Mouse (Mus musculus) heart, postnatal 14 days (tissue): ENCODE results near the gene Edc3. TPM values are rescaled to one million over a fixed set of nuclear protein-coding genes. Genes with fewer than 3 reads are reported as not detected.
A peak's percentile ranks its signal among the peaks of the same experiment; 100 is the strongest.

ENCODE experiments used
- DNase-seq, 2 experiments: peaks; one replicate each; pipeline ENCODE4 v3.0.0; 2021 to 2022
- intact Hi-C: fragments of 180-260 bp; cut with DNase I; formaldehyde crosslinking; loops from one replicate; pipeline ENCODE4 v1.15.1; 2025
- long read RNA-seq, 2 experiments: library from polyadenylated mRNA; stranded (forward); transcript quantifications; one replicate each; pipeline ENCODE4 v2.0.0; 2021
- total RNA-seq, 2 experiments: library from RNA; stranded (reverse); gene quantifications; 2 replicates each; pipeline ENCODE4 v1.2.3; 2021

Edc3 gene
- 1 to 10 TPM; 6.6 to 7.4 TPM for total RNA-seq
- long read RNA-seq, experiment 1, full-length matches to known transcripts, result 20 of 22 reads
- long read RNA-seq, experiment 1, partial matches to known transcripts, result 0 of 22 reads
- long read RNA-seq, experiment 1, other reads (novel, unspliced or antisense), result 2 of 22 reads
- long read RNA-seq, experiment 2, full-length matches to known transcripts, result 10 of 12 reads
- long read RNA-seq, experiment 2, partial matches to known transcripts, result 2 of 12 reads
- long read RNA-seq, experiment 2, other reads (novel, unspliced or antisense), result 0 of 12 reads

DNA sequence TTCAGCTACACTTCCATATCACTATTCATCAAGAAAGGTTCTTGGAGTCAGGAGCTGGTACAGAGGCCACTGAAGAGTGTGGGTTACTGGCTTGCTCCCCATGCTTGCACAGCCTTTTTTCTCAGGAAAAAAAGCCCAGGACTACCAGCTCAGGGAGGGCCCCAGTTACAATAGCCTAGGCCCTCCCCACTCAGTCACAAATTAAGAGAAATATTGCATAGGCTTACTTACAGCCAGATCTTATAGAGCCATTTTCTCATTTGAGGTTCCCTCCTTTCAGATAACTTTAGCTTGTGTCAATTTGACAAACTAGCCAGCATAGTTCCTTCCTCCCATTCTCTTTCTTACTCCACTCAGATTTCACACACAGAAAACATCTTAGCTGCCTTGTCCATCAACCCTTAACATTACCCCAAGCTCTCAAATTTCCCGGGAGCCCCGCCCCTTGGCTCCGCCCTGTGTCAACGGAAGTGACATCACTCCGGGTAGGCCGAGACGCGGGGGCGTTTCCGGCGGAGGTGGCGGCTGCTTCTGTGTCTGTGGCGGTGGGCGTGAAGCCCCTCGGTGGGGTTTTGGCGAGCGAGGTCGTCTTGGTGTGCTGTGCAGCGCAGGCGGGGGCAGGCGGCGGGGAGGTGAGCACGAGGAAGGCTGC, at the start of gene Edc3:
Edc3 (plus strand) TSS at position 473 of the 652 bp plus-strand sequence.
- intact Hi-C loops, result loop anchor here (5.0 kb wide), 1 partner anchor 34 kb away; no protein-coding TSS in a partner anchor
- peak; percentile 88 to 95 for DNase-seq

DNA sequence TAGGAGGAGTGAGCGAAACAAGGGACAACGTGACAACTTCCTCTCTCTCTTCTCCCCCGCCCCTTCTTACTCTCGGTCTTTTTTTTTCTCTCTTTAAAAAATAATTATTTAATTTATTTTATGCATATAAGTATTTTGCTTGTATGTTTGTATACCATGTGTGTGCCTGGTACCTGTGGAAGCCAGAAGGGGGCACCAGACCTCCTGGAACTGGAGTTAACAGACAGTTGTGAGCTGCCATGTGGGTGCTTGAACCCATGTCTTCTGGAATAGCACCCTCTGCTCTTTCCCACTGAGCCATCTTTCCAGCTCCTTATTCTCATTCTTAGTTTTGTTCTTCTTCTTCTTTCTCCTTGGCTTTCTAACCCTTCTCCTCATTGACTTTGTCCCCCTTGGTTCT, 49.4 kb upstream of the Edc3 start:
- intact Hi-C loops, result loop anchor here (1.0 to 10.0 kb wide), 3 partner anchors 85 to 336 kb away; no protein-coding TSS in a partner anchor
- no peak for DNase-seq

DNA sequence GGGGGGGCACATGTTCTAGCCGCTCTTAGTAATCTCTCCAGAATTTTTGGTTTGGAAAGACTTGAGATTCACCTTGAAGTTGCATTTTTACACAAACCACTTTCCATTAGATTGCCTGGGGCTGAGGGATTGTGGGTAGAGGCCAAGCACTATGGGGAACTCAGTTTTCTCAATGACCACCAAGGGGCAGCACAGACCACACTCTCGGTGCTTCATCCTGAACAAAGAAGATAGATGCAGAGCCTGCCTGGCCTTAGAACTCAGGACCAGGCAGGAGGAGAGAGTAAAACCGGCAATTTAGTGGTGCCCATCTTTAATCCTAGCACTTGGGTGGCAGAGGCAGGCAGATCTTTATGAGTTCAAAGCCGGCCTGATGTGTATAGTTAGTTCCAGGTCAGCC, 48.6 kb upstream of the Edc3 start:
- intact Hi-C loops, result loop anchor here (1.0 to 10.0 kb wide), 3 partner anchors 85 to 335 kb away; no protein-coding TSS in a partner anchor
- DNase-seq, result peak; percentile 79 to 84

DNA sequence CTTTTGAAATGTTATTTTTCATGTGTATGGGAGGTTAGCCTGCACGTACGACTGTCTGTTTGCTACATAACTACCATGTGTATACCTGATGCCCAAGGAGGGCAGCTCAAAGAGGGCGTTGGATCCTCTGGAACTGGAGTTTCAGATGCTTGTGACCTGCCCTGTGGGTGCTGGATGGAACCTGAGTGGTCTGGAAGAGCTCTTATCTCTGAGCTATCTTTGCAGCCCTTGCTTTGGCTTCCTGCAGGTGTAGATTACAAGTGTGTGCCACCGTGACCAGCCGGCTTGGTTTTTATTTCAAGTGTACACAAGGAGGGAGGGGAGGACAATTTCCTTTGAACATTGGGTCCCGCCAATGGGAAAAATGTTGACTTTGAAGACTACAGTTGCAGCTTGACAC, 47.8 kb upstream of the Edc3 start:
- intact Hi-C loops, result no loop called here
- no peak for DNase-seq

- no peak for DNase-seq
- intact Hi-C loops, result no loop called here
Measured at GRCm38 (mm10) chr9:57661552-57661951, 46.8 kb upstream of the Edc3 start.

GRCm38 (mm10) chr9:57664616-57665015, 43.7 kb upstream of the Edc3 start:
- no peak for DNase-seq
- intact Hi-C loops, result no loop called here

DNA sequence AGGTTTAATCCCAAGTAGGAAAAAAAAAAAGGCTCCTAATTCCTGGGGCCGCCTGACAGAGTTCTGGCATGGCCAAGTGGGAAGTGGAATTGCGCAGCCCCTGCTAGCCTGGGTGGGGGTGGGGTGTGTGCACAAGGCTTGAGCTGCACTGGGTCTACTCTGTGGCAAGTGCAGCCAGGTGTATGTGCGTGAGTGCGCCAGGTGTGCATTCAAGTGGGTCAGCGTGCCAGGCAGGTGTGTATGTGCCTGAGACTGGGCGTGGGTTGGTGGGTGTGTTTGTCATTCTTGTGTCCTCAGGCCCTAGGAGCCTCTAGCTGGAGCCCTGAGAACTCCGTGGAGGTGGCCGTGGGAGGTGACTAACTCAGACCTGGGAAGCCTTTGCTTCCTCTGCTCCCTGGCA, 41.8 kb upstream of the Edc3 start:
- DNase-seq, result no peak
- intact Hi-C loops, result no loop called here

DNA sequence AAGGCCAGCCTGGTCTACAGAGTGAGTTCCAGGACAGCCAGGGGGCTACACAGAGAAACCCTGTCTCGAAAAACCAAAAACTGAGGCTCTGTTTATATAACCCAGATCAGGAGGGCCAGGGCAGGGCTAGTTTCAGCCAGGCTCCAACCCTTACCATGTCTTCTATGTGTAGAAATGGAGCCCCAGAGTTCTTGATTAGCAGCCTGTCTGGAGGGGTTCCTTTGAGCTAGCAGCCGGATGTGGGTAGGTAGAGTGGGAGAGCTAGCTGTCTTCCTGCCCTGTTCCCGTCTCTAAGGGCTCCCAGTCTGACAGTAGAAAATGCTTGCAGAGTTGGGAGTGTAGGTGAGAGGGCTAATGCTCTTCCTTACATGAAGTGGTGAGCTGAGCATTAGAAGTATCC, 41.2 kb upstream of the Edc3 start:
- intact Hi-C loops, result no loop called here
- DNase-seq, result no peak

DNA sequence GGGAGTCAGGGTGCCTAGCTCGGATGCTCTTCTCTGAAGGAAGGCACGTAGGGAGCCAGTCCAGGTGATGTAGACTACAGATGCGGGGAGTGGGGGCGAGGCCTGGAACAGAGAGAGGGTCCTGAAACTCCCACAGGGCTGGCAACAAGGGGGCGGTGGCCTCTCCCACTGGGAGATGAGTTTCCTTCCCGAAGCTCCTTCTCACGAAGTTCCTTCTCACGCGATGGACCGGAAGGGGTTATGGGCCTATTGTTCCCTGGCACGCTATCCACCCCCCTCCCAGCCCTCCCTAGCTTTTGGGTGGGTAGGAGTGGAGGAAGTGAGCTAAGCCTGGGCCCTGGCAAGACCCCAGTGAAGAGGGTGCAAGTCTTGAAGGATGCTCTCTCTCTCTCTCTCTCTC, 40.5 kb upstream of the Edc3 start:
- intact Hi-C loops, result no loop called here

GRCm38 (mm10) chr9:57668277-57668676, 40.1 kb upstream of the Edc3 start:
- DNase-seq, result no peak
- intact Hi-C loops, result no loop called here

More for the DNA sequence above, 40.5 kb upstream of the Edc3 start:
- DNase-seq, result no peak

DNA sequence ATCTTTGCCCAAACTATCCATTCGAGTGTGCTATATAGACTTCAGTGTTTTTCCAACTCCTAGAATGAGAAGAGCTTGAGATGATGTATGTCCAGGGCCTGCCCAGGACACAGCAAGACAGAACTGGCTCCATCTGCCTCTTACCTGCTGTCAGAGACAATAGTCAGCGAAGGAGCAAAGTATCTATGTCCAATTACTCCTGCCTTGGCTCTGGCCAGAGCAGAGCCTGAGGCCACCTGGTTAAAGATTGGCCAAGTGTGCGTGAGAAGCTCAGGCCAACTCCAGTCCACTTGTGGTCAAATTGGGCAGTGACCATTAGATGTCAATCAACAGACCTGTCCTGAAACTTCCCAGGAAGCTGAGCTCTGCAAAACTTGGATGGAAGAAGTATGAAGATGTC, 38.8 kb upstream of the Edc3 start:
- intact Hi-C loops, result no loop called here
- no peak for DNase-seq

- no peak for DNase-seq
- intact Hi-C loops, result no loop called here
Measured at GRCm38 (mm10) chr9:57671037-57671436, 37.3 kb upstream of the Edc3 start.

DNA sequence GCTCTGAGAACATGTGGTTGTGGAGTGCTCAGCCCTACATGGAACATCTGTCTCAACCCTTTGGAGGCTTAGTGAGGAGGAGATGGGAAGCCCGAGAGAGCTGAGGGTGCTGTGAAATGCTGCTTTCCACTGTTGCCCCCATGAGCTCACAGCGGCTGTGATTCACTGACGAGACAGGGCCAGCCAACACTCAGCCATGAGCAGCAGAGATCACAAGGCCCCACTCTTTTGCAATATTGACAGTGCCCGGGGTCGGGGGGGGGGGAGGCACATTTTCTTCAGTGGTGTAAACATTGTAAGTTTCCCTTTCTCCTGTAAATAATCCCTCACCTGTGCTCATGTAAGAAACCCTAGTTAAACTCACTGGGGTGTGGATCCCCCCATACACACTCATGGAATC, 36.8 kb upstream of the Edc3 start:
- intact Hi-C loops, result no loop called here
- DNase-seq, result no peak

DNA sequence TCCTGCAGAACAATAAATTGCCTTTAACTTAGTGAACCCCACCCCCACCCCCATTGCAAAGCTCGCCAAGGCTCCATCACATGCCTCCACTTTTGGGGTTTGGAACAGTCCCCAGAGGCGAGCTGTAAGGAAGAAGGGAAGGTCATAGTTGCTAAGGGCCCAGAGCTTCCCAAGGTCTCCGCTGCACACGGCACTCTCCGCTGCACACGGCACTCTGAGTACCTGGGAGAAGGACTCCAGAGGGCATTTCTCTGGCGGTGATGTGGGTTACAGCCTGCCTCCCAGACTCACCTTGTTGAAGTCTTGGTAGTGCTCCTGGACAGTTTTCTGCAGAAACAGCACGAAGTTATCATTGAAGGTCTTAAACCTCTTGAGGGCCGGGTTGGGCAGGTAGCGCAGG, 26.9 kb upstream of the Edc3 start:
- intact Hi-C loops, result no loop called here
- no peak for DNase-seq

DNA sequence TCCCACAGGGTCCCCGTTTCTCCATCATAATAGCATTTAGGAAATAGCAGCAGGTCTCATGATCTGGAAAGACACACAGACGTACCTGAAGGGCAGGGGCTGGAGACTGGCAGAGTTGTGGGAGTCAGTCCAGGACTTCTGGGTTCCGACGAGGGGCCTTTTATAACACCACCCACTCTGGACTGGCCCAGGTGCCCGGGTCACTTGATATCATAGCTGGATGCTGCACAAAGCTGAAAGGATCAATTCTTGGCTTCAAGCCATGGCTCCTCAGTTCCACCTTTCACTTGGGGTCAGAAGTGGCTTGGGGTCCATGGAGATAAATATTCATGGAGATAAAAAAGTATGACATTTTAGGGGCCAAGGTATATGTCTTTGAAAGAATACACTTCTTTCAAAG, 24.8 kb upstream of the Edc3 start, which contains the start of gene Cyp1a2:
Cyp1a2 (minus strand) TSS at position 184 of the 400 bp plus-strand sequence.
- intact Hi-C loops, result no loop called here
- no peak for DNase-seq

GRCm38 (mm10) chr9:57686011-57686410, 22.3 kb upstream of the Edc3 start:
- no peak for DNase-seq
- intact Hi-C loops, result no loop called here

DNA sequence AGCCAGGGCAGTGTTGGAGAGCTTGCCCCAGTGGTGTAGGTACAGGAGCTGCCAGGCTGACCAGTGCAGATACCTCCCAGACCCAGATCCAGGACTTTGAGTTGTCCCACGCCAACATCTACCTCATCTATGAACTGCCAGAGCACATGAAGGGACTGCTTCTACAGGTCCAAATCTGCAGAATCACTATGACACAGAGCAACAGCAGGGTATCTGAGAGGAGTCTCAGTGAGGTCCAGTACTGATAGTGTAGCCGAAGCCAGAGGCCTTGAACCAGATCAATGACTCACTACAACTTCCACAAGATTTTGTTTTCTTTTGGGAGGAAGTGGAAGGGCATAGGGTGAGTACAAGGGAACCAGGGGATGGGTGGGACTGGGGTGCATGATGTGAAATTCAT, 20.6 kb upstream of the Edc3 start, which contains the start of gene Cyp1a1:
Cyp1a1 (plus strand) TSS at position 178 of the 400 bp plus-strand sequence.
- DNase-seq, result no peak
- intact Hi-C loops, result no loop called here

DNA sequence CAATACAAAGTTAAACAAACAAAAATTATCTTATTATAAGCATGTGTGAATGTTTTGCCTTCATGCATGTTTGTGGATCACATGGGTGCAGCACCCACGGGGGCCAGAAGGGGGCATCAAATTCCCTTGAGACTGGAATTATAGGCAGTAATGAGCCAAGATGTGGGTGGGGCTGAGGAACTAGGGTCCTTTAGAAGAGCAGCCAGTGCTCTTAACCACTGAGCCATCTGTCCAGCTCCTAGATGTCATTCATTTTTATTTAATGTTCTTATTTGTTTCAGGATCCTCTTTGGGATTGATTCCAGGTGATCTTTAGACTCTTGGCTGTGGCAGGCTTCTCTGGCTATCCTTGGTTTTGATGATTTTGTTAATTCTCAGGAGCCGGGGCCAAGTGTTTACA, 20.2 kb upstream of the Edc3 start:
- intact Hi-C loops, result no loop called here

DNA sequence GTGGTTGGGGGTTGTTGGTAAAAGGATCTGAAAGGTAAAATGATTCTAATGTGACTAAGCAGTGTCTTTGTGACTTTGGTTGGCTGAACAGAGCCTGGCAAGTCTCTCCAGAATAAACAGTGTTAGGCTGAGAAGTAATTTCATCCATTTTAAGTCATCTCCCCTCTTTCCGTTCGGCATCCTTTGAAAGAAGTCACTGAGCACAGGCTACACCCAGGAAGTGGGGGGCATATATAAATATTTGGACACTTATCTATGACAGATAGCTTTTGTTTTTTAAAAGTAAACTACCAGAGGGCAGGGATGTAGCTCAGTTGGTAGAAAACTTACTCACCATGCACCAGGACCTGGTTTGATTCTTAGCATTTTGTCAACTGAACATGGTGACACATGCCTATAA, 19.7 kb upstream of the Edc3 start:
- no peak for DNase-seq
- intact Hi-C loops, result no loop called here

More for the DNA sequence above, 20.2 kb upstream of the Edc3 start:
- no peak for DNase-seq

GRCm38 (mm10) chr9:57694108-57694507, 14.2 kb upstream of the Edc3 start:
- no peak for DNase-seq
- intact Hi-C loops, result no loop called here

- peak; percentile 50 for DNase-seq
- intact Hi-C loops, result no loop called here
Measured at GRCm38 (mm10) chr9:57696380-57697285, 11.7 kb upstream of the Edc3 start.
